13 mouse cellular contexts compared by ENCODE assay signal in genomic region chr7:13314095-13314597, GRCm38 (mm10). TPM values are rescaled to one million over a fixed set of nuclear protein-coding genes. Genes with fewer than 3 reads are reported as not detected.
DNase-seq lines count a peak whose midpoint lies in the region; ATAC-seq lines count a peak whose summit lies in the region.
"Had no signal": no experiment of that assay in that cellular context is flagged by ENCODE, and none has a peak within 500 bp of the region (broad histone marks: within the 10 kb centered on the region; RNA-seq: fewer than 3 reads in every experiment).

No protein-coding gene starts in this region.

- peak; percentile 9 for DNase-seq in forebrain, embryonic 14.5 days (ENCODE audit: low spot score)
- DNase-seq in kidney, postnatal 14 days, result peak; percentile 15
- no peak for DNase-seq in kidney, adult 11 months
- DNase-seq in adipocyte (ENCODE audit: low spot score), result peak; percentile 8
- peak; percentile 19 for DNase-seq in ovary, postnatal 36 days (ENCODE audit: low spot score)
- no peak for DNase-seq in frontal cortex, postnatal 36 days (ENCODE audit: low spot score in 2 of 2)
- DNase-seq: thymus, postnatal 36 days had no signal

- no peaks in the 10 kb centered on the region for H3K27me3 ChIP-seq in forebrain, embryonic 14.5 days (replicated peaks; ENCODE audit: control insufficient read depth, insufficient read depth, low read length)
- H3K27me3 ChIP-seq in forebrain, embryonic 12.5 days, result no peaks in the 10 kb centered on the region
- H3K27me3 ChIP-seq in forebrain, embryonic 16.5 days (replicated peaks; ENCODE audit: control insufficient read depth, insufficient read depth, low read length), result no peaks in the 10 kb centered on the region

- H3K4me3 ChIP-seq in forebrain, embryonic 14.5 days (ENCODE audit: low read depth, low read length), result no peak overlapping the region
- H3K4me3 ChIP-seq in forebrain, embryonic 12.5 days (replicated peaks), result no peak overlapping the region
- no peak overlapping the region for H3K4me3 ChIP-seq in forebrain, embryonic 16.5 days (replicated peaks; ENCODE audit: low read length)
- H3K4me3 ChIP-seq: forebrain, embryonic 10.5 days had no signal

- no peaks in the 10 kb centered on the region for H3K4me1 ChIP-seq in forebrain, embryonic 14.5 days (ENCODE audit: control insufficient read depth, insufficient read depth, low read length)
- H3K4me1 ChIP-seq in forebrain, embryonic 12.5 days, result no peaks in the 10 kb centered on the region
- no peaks in the 10 kb centered on the region for H3K4me1 ChIP-seq in forebrain, embryonic 16.5 days (replicated peaks; ENCODE audit: control insufficient read depth, insufficient read depth, low read length)
- H3K4me1 ChIP-seq: forebrain, embryonic 10.5 days had no signal

- no peaks in the 10 kb centered on the region for H3K9me3 ChIP-seq in forebrain, embryonic 14.5 days (replicated peaks; ENCODE audit: control insufficient read depth, low read length)
- no peaks in the 10 kb centered on the region for H3K9me3 ChIP-seq in forebrain, embryonic 12.5 days
- H3K9me3 ChIP-seq in forebrain, embryonic 16.5 days (ENCODE audit: control insufficient read depth, low read length), result no peaks in the 10 kb centered on the region
- H3K9me3 ChIP-seq: forebrain, embryonic 10.5 days; G1E had no signal

- H3K9ac ChIP-seq in forebrain, embryonic 14.5 days (ENCODE audit: low read length), result no peak overlapping the region
- no peak overlapping the region for H3K9ac ChIP-seq in forebrain, embryonic 12.5 days
- no peak overlapping the region for H3K9ac ChIP-seq in forebrain, embryonic 16.5 days (replicated peaks; ENCODE audit: low read depth, low read length)
- H3K9ac ChIP-seq: liver, embryonic 14.5 days had no signal

- no peak overlapping the region for H3K27ac ChIP-seq in forebrain, embryonic 14.5 days (ENCODE audit: low read depth, low read length)
- no peak overlapping the region for H3K27ac ChIP-seq in forebrain, embryonic 12.5 days
- no peak overlapping the region for H3K27ac ChIP-seq in forebrain, embryonic 16.5 days (ENCODE audit: low read length)
- H3K27ac ChIP-seq: forebrain, embryonic 10.5 days; liver, embryonic 14.5 days had no signal

- ATAC-seq in forebrain, embryonic 14.5 days, result no peak
- no peak for ATAC-seq in forebrain, embryonic 12.5 days (ENCODE audit: low FRiP score)
- no peak for ATAC-seq in forebrain, embryonic 16.5 days
- ATAC-seq: activated CD4-positive, CD25-positive, alpha-beta regulatory T cell, adult 4 months had no signal

- 78% methylated on average over 5 of the region's 5 CpGs for WGBS in forebrain, embryonic 14.5 days
- 89% methylated on average over 5 of the region's 5 CpGs for WGBS in forebrain, embryonic 12.5 days
- 65% methylated on average over 5 of the region's 5 CpGs for WGBS in forebrain, embryonic 16.5 days

- peaks cover 37% of the 10 kb centered on the region for H3K36me3 ChIP-seq in forebrain, embryonic 14.5 days (ENCODE audit: control insufficient read depth, insufficient read depth, low read length)
- H3K36me3 ChIP-seq in forebrain, embryonic 12.5 days (replicated peaks), result peaks cover 53% of the 10 kb centered on the region
- H3K36me3 ChIP-seq in forebrain, embryonic 16.5 days (ENCODE audit: control insufficient read depth, insufficient read depth), result no peaks in the 10 kb centered on the region

- H3K4me2 ChIP-seq in forebrain, embryonic 14.5 days (ENCODE audit: low read length), result no peak overlapping the region
- H3K4me2 ChIP-seq in forebrain, embryonic 12.5 days, result no peak overlapping the region
- no peak overlapping the region for H3K4me2 ChIP-seq in forebrain, embryonic 16.5 days (ENCODE audit: low read length)

RNA-seq across cellular contexts. Expression of gene Pla2g4c, which starts 10.3 kb away (rescaled TPM):
- 0.35 and 0.36 TPM in 2 replicates for polyA plus RNA-seq in forebrain, embryonic 14.5 days (2014; fragmentation: Nextera tagmentation; extraction: Ambion mirVana)
- polyA plus RNA-seq in forebrain, embryonic 12.5 days (2016; fragmentation: Nextera tagmentation; extraction: Ambion mirVana), result 1.7 and 1.9 TPM in 2 replicates
- polyA plus RNA-seq in forebrain, embryonic 16.5 days (2015; fragmentation: Nextera tagmentation; extraction: Ambion mirVana), result 0.51 and 0.80 TPM in 2 replicates

RNA-seq across cellular contexts. Expression of gene Zswim9, which starts 35.6 kb away (rescaled TPM):
- polyA plus RNA-seq in forebrain, embryonic 14.5 days (2014; fragmentation: Nextera tagmentation; extraction: Ambion mirVana), result 7.1 and 9.0 TPM in 2 replicates
- 15.8 and 19.0 TPM in 2 replicates for polyA plus RNA-seq in forebrain, embryonic 12.5 days (2016; fragmentation: Nextera tagmentation; extraction: Ambion mirVana)
- polyA plus RNA-seq in forebrain, embryonic 16.5 days (2015; fragmentation: Nextera tagmentation; extraction: Ambion mirVana), result 13.9 and 18.6 TPM in 2 replicates

RNA-seq across cellular contexts. Expression of gene Lig1, which starts 37.1 kb away (rescaled TPM):
- polyA plus RNA-seq in forebrain, embryonic 14.5 days (2014; fragmentation: Nextera tagmentation; extraction: Ambion mirVana), result 54.9 and 62.0 TPM in 2 replicates
- 137 and 140 TPM in 2 replicates for polyA plus RNA-seq in forebrain, embryonic 12.5 days (2016; fragmentation: Nextera tagmentation; extraction: Ambion mirVana)
- 41.7 and 42.9 TPM in 2 replicates for polyA plus RNA-seq in forebrain, embryonic 16.5 days (2015; fragmentation: Nextera tagmentation; extraction: Ambion mirVana)

Comparison
In these comparisons a context has a peak if more than half of its experiments do, and no peak if none do; other contexts are left out.
1. DNase-seq: peak in forebrain, embryonic 14.5 days (single experiment), kidney, postnatal 14 days (single experiment), adipocyte (single experiment) and ovary, postnatal 36 days (single experiment); none in kidney, adult 11 months (single experiment) and frontal cortex, postnatal 36 days (0 of 2).